Mouse (Mus musculus) liver (tissue): Measurements from ENCODE around the gene Selenof.

Experiments used
- DNase-seq: peaks from one replicate; pipeline ENCODE4 v3.0.0-alpha.2; 2020; ENCODE audit warnings: mixed read lengths

The Selenof gene

GRCm38 (mm10) chr3:144570047-144570815, at the start of gene Selenof, which contains the start of gene Hs2st1:
Selenof (plus strand) TSS chr3:144570304.
Hs2st1 (minus strand) TSS chr3:144570181.
- peak; percentile 99 for DNase-seq

GRCm38 (mm10) chr3:144527918-144528317, 42.2 kb upstream of the Selenof start:
- DNase-seq: no peak

GRCm38 (mm10) chr3:144531023-144531422, 39.1 kb upstream of the Selenof start:
- no peak for DNase-seq

- no peak for DNase-seq
Observed at GRCm38 (mm10) chr3:144535056-144535455, 35.0 kb upstream of the Selenof start.

DNA sequence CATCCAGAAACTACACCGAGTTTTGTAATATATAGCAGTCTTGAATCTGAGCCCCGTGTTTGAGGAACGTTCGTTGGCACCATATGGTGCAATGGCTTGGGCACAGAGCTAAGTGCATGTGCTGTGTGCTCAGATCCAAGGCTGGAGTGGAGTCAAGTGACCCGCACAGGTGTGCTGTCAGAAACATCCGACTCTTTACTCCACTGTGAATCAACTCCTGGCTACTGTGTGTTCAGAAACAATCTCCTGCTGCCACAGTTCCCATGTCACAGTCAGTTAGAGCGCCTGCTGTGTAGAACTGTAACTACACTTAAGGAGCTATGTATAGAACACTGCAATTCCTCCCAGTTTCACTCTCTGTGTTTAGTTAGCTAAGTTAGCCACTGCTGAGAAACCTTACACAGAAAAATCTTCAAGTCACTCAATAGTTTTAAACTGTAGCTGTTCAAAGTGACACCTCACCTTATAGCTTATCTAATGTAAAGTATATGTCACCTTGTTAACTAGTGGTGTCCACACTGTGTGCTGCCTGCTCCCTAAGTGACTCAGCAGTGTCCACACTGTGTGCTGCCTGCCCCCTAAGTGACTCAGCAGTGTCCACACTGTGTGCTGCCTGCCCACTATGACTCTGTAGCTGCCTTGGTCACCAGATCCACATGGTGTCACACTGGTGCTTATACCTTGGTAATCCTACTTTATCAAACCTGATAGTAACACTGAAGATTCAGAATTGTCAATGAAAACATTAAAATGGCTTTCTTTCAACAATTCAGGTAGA, 32.8 kb upstream of the Selenof start:
- DNase-seq: no peak

GRCm38 (mm10) chr3:144539051-144539450, 31.1 kb upstream of the Selenof start:
- DNase-seq: no peak

GRCm38 (mm10) chr3:144540805-144541204, 29.3 kb upstream of the Selenof start:
- no peak for DNase-seq

GRCm38 (mm10) chr3:144541906-144542438, 28.1 kb upstream of the Selenof start:
- no peak for DNase-seq

DNA sequence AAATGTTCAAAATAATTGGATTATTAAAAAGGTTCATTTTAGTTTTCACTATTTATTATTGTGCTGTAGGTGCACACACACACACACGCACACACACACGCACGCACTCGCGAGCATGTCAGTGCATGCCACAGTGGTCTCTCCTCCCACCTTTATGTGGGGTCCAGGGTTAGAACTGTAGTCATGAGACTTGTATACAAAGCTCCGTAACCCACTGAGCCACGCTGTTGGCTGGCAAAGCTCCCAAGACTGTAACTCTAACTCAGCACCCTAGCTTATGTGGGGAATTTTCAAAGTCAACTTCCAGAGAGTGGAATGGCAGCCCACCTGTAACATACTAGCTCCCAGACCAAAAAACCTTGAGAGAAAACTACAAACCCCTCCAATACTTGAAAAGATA, 25.0 kb upstream of the Selenof start:
- no peak for DNase-seq

- no peak for DNase-seq
Observed at GRCm38 (mm10) chr3:144545832-144546231, 24.3 kb upstream of the Selenof start.

DNA sequence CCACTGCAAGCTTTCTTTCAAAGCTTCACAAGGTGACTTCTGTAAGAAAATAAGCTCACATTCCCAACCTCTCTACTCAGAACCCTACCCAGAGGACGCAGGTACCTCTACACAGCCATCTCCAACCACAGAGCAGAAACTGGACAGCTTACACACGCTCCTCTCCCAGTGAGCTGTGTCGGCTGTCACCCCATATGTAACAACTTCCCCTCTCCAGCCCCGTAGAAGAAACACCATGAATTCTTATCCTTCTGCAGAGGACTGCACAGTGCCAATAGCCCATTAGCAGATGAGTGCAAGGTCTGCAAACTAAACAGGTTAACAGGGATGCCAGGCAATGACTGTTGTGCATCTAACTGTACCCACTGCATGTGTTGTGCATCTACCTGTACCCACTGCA, 23.6 kb upstream of the Selenof start:
- no peak for DNase-seq

DNA sequence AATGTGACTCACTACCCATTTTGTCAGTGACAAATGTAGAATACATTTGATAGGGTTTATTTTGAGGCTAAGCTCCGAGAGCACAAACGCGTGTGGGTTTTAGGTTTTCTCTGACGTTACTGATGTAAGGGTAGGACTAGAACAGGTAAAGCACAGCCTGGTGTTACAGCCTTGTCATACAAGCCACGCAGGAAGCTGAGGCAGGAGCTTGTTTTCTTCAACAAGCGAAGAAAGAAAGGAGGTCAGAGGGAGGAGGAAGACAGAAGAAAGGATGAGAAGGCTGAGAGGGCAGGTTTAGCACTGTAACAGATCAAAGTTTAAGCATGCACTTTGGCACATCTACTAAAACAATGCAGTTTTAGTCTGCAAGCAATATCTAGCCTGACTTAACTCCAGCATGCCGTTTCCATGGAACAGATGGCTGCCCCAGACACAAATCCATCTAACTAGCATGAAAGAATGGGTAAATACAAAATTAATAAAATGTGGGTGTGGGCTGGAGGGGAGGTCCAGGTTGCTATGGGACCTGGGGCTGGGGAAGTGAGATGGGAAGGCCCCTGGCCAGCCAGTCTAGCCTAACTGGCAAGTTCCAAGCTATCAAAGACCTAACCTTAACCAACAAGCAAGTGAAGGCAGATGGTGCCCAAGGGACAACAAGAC, 21.8 kb upstream of the Selenof start:
- no peak for DNase-seq

- no peak for DNase-seq
Observed at GRCm38 (mm10) chr3:144550036-144550435, 20.1 kb upstream of the Selenof start.

- no peak for DNase-seq
Observed at GRCm38 (mm10) chr3:144550659-144551058, 19.4 kb upstream of the Selenof start.

GRCm38 (mm10) chr3:144551416-144551815, 18.7 kb upstream of the Selenof start:
- no peak for DNase-seq

DNA sequence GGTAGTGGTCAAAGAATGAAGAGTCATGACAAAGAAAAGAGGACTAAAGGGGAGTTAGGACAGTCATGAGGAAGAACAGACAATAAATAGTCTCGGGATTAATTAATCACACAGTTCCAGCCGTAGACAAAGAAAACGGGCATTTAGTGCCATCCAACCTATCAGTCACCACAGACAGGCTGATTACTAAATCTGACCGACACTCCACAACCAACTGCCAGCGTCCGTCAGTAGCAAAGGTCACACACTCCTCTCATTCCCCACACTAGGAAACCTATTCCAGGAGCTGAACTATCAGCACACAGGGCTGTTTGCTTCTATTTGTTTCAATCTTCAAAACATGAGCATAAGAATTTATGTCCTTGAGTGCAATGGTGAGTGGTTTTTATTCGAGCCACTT, 16.2 kb upstream of the Selenof start:
- no peak for DNase-seq

DNA sequence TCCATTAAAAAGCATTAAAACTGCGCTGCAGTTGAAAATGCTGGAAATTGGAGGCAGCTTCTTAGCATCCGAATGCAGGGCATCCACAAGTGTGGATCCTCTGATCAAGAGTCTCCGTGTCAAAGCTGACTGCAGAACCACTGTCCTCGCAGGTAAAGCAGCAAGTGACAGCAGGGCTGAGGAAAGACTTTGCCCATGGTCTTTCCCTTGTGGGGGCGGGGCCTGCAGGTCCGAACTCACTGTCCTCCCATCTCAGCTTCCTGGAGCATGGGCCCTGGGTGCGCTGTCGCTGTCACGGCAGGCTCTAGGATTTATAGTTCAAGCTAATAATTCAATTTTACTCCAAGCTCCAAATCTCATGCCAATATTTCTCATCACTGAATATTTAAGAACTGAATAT, 15.6 kb upstream of the Selenof start:
- DNase-seq: no peak

- no peak for DNase-seq
Observed at GRCm38 (mm10) chr3:144555144-144555543, 15.0 kb upstream of the Selenof start.

DNA sequence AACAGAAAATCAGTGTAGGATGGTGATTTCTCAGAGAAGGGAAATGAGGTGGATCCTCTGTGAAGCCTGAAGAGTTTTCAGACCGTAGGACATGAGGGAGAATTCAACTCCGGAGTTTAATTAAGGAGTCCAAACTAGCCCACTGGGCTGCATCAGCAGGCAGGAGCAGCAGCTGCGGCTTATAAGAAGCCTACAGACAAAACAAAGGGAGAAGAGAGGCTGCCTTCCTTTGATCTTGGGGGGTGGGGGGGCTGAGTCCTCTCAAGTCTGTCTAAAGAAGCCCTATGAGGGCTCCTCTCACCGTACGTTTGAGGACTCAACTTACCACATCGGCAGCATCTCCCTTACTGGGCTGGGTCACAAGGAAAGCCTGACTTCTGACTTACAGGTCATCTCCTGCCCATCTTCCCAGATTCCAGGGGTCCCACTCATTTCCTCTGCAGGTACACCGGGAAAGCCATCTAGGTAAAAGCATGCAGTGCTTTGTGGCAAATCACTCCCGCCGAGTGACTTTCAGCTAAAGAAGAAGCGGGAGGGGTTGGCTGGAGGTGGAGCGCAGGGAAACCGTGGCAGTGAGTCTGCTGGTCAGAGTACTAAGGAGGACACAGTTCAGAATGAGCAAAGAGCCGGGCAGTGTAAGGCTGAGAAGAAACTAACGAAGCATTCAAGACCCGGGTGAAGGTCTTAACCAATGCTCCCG, 13.3 kb upstream of the Selenof start:
- no peak for DNase-seq

- DNase-seq: no peak
Observed at GRCm38 (mm10) chr3:144558274-144558673, 11.8 kb upstream of the Selenof start.

DNA sequence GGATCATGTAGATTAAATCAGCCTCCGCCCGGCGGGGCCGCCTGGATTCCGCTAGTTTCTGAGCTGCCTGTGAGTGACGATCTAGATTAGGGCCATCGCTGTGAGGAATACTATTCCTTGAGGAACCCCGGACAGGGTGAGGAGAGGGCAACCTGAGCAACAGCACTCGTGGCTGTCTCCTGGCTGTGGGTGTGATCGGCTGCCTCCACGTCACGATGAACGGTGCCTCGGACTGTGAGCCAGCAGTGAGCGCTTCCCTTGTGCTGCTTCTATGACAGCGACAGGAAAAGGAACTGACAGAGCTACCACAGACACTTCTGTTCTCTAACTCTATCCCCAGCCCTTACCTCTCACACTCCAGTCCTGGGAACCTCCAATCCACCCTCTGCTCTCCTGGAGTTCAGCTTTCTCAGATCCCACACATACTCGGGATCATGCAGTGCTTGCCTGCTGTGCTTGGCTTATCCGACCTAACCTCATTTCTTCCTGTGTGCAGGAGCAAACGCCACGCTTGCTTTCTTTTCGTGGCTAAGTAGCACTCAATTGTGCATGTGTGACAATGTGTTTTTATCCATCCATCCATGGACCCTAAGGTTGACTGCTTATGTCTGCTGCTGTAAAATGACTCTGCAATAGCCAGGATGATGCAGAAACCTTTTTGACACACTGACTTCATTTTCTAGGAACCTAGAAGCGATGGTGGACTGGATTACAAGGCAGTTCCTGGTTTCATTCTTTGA, 8.4 kb upstream of the Selenof start:
- DNase-seq: no peak

DNA sequence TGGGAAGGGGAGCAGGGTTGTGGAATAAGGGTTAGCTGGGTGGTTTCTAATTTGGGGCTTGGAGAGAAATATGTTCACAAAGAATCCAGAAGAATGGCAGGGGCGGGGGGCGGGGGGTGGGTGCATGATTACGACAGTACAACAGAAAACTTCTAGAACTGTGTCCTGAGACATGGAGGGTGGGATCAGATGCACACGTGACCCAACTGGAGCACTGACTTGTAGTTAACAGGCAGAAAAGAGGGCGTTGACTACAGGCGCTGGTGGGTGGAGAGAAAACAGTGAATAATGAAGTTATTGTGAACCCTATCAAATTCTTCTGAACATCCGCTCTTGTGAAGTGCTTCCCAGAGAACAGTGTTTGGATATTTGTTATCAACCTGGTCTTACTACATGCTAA, 6.2 kb upstream of the Selenof start:
- DNase-seq: no peak
